Mouse (Mus musculus): ENCODE results near the gene Sptbn2. TPM values are rescaled to one million over a fixed set of nuclear protein-coding genes. Genes with fewer than 3 reads are reported as not detected.

Sptbn2 gene
- total and polyA plus RNA-seq, 2 experiments from 2014 or later: 17.9 to 143 TPM

GRCm38 (mm10) chr19:4746611-4747010, 35.6 kb downstream of the Sptbn2 start:
- Histone ChIP-seq H3K27me3 (ENCODE audit: insufficient read depth, low read length) (no peaks in the 10 kb centered on the region), H3K4me3 (ENCODE audit: low read length) (no peak overlapping the region), H3K9ac (replicated peaks; ENCODE audit: low read length) (no peak overlapping the region), H3K9me3 (ENCODE audit: low read length) (no peaks in the 10 kb centered on the region), H3K27ac (no peak overlapping the region), H3K36me3 (ENCODE audit: insufficient read depth, low read length) (peaks cover 79% of the 10 kb centered on the region), H3K4me1 (ENCODE audit: insufficient read depth, low read length) (no peaks in the 10 kb centered on the region), H3K4me2 (ENCODE audit: low read depth, low read length) (no peak overlapping the region)
- 68% methylated on average over 14 of the region's 14 CpGs for WGBS
- no peak for TF ChIP-seq CTCF (IDR thresholded peaks at IDR 0.05; ENCODE audit: low read depth)
- 0 out of 2 replicates have a peak, but pooled peaks have one; percentile 36 for ATAC-seq
- peak; percentile 19 for DNase-seq (ENCODE audit: low spot score)

GRCm38 (mm10) chr19:4747631-4748312, 36.8 kb downstream of the Sptbn2 start:
- no peak overlapping the region for H3K9ac ChIP-seq (replicated peaks; ENCODE audit: low read length)
- 87% methylated on average over 9 of the region's 9 CpGs for WGBS
- H3K27me3 ChIP-seq (ENCODE audit: insufficient read depth, low read length): no peaks in the 10 kb centered on the region
- no peaks in the 10 kb centered on the region for H3K9me3 ChIP-seq (ENCODE audit: low read length)
- ATAC-seq (no peak), DNase-seq (ENCODE audit: low spot score) (no peak)
- H3K4me1 ChIP-seq (ENCODE audit: insufficient read depth, low read length): no peaks in the 10 kb centered on the region
- H3K4me3 ChIP-seq (ENCODE audit: low read length): no peak overlapping the region
- no peak overlapping the region for H3K4me2 ChIP-seq (ENCODE audit: low read depth, low read length)
- H3K36me3 ChIP-seq (ENCODE audit: insufficient read depth, low read length): peaks cover 71% of the 10 kb centered on the region
- no peak for TF ChIP-seq CTCF (IDR thresholded peaks at IDR 0.05; ENCODE audit: low read depth)
- no peak overlapping the region for H3K27ac ChIP-seq

GRCm38 (mm10) chr19:4748493-4748892, 37.5 kb downstream of the Sptbn2 start:
- 86% methylated on average over 10 of the region's 10 CpGs for WGBS

GRCm38 (mm10) chr19:4749975-4750374, 39.0 kb downstream of the Sptbn2 start:
- Histone ChIP-seq H3K4me2 (ENCODE audit: low read depth, low read length) (no peak overlapping the region), H3K4me1 (ENCODE audit: insufficient read depth, low read length) (no peaks in the 10 kb centered on the region), H3K27me3 (ENCODE audit: insufficient read depth, low read length) (no peaks in the 10 kb centered on the region), H3K9me3 (ENCODE audit: low read length) (no peaks in the 10 kb centered on the region), H3K27ac (no peak overlapping the region), H3K36me3 (ENCODE audit: insufficient read depth, low read length) (peaks cover 62% of the 10 kb centered on the region), H3K9ac (replicated peaks; ENCODE audit: low read length) (no peak overlapping the region), H3K4me3 (ENCODE audit: low read length) (no peak overlapping the region)
- no peak for TF ChIP-seq CTCF (IDR thresholded peaks at IDR 0.05; ENCODE audit: low read depth)
- DNase-seq (ENCODE audit: low spot score) (no peak), ATAC-seq (no peak)
- 85% methylated on average over 6 of the region's 6 CpGs for WGBS

More at GRCm38 (mm10) chr19:4748493-4748892, 37.5 kb downstream of the Sptbn2 start:
- Histone ChIP-seq H3K4me3 (ENCODE audit: low read length) (no peak overlapping the region), H3K9me3 (ENCODE audit: low read length) (no peaks in the 10 kb centered on the region), H3K4me1 (ENCODE audit: insufficient read depth, low read length) (no peaks in the 10 kb centered on the region), H3K9ac (replicated peaks; ENCODE audit: low read length) (no peak overlapping the region), H3K27me3 (ENCODE audit: insufficient read depth, low read length) (no peaks in the 10 kb centered on the region), H3K4me2 (ENCODE audit: low read depth, low read length) (no peak overlapping the region), H3K36me3 (ENCODE audit: insufficient read depth, low read length) (peaks cover 69% of the 10 kb centered on the region), H3K27ac (no peak overlapping the region)
- DNase-seq (ENCODE audit: low spot score) (no peak), ATAC-seq (no peak)
- no peak for TF ChIP-seq CTCF (IDR thresholded peaks at IDR 0.05; ENCODE audit: low read depth)

- WGBS: under 1% methylated on average over 10 of the region's 10 CpGs
- ATAC-seq: peak; percentile 58
- H3K27ac ChIP-seq: peak overlapping the region; percentile 95
Observed at GRCm38 (mm10) chr19:4755565-4756192, 44.7 kb downstream of the Sptbn2 start.

GRCm38 (mm10) chr19:4756193-4756911, 45.4 kb downstream of the Sptbn2 start, which contains the start of gene Rbm4b:
Rbm4b (plus strand) TSS chr19:4756497.
- peaks cover 8% of the 10 kb centered on the region; the same call in 1 of the 2 replicates for H3K4me1 ChIP-seq (ENCODE audit: insufficient read depth, low read length)
- under 1% methylated on average over 56 of the region's 65 CpGs for WGBS
- H3K27me3 ChIP-seq (ENCODE audit: insufficient read depth, low read length): no peaks in the 10 kb centered on the region
- H3K4me2 ChIP-seq (ENCODE audit: low read depth, low read length): peak within 1 kb of the TSS; percentile 78
- H3K36me3 ChIP-seq (ENCODE audit: insufficient read depth, low read length): peaks cover 6% of the 10 kb centered on the region; the same call in 1 of the 2 replicates
- ATAC-seq (peak; percentile 98), DNase-seq (ENCODE audit: low spot score) (peak; percentile 100)
- no peaks in the 10 kb centered on the region for H3K9me3 ChIP-seq (ENCODE audit: low read length)
- peak within 1 kb of the TSS; percentile 75 for H3K9ac ChIP-seq (replicated peaks; ENCODE audit: low read length)
- no peak for TF ChIP-seq CTCF (IDR thresholded peaks at IDR 0.05; ENCODE audit: low read depth)
- peak within 1 kb of the TSS; percentile 76 for H3K4me3 ChIP-seq (ENCODE audit: low read length)
- peak within 1 kb of the TSS; percentile 95 for H3K27ac ChIP-seq

More at GRCm38 (mm10) chr19:4755565-4756192, 44.7 kb downstream of the Sptbn2 start:
- Histone ChIP-seq H3K36me3 (ENCODE audit: insufficient read depth, low read length) (peaks cover 13% of the 10 kb centered on the region; the same call in 1 of the 2 replicates), H3K27me3 (ENCODE audit: insufficient read depth, low read length) (no peaks in the 10 kb centered on the region), H3K4me2 (ENCODE audit: low read depth, low read length) (peak overlapping the region; percentile 78), H3K9ac (replicated peaks; ENCODE audit: low read length) (peak overlapping the region; percentile 75), H3K4me3 (ENCODE audit: low read length) (peak overlapping the region; percentile 76), H3K9me3 (ENCODE audit: low read length) (no peaks in the 10 kb centered on the region), H3K4me1 (ENCODE audit: insufficient read depth, low read length) (peaks cover 8% of the 10 kb centered on the region; the same call in 1 of the 2 replicates)
- DNase-seq (ENCODE audit: low spot score): peak; percentile 94
- peak; percentile 96 for TF ChIP-seq CTCF (IDR thresholded peaks at IDR 0.05; ENCODE audit: low read depth)
